Mouse (Mus musculus) layer of hippocampus, adult 8-10 months (tissue): Measurements from ENCODE around the gene 2410004B18Rik. TPM values are rescaled to one million over a fixed set of nuclear protein-coding genes. Genes with fewer than 3 reads are reported as not detected.
A peak's percentile ranks its signal among the peaks of the same experiment; 100 is the strongest.
"Not testable (repeated sequence)": the region's sequence is repeated elsewhere in the genome, so short reads cannot be mapped to it uniquely, and the experiment has no call there.

Source experiments
- DNase-seq, 2 experiments: peaks; one replicate each; pipeline ENCODE4 v3.0.0; 2022; ENCODE audit warnings: low spot score in 2 of 2
- total RNA-seq, 4 experiments: library from RNA; stranded (reverse); gene quantifications; 2 replicates each; pipeline ENCODE4 v1.2.4; 2022

Gene 2410004B18Rik
- 10 to 100 TPM; 31.8 to 38.5 (median 33.2) TPM for total RNA-seq

DNA sequence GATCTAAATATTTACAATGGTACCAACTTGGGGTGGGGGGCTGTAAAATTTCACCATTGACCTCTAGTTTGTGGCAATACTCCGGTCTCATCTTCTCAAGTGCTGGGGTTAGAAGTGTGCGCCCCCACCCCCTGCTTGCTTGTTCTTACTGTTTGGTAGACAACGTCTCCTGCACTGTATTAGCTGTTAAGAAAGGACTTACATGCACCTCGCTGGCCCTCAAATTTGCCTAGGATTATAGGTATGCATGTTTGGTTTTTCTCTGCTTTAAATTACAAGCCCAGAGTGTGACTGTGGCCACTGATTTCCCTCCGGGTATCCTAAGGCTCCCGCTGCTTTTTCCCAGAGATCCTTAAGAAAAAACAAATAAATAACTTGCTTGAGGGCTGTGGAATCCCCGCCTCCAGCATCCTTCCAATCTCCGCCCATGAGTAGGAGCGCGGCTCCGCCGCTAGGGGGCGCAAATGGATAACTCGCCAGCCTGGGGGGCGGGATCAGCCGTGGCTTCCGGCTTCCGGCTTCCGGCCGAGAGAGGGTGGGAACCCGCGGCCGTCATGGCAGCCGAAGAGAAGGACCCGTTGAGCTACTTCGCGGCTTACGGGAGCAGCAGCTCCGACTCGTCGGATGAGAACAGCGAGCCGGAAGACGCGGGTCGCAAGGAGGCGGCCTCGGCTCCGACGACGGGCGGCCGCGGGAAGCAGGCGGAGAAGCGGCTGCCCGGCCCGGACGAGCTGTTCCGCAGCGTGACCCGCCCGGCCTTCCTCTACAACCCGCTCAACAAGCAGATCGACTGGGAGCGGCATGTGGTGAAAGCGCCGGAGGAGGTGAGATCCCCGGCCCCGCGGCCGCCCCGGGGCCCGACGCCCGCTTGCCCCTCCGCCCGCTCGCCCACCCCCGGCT lies at the start of gene 2410004B18Rik:
Gene 2410004B18Rik, plus strand, starts transcription at position 510 of the 900 bp plus-strand sequence.
- DNase-seq: peak; percentile 81 to 90

DNA sequence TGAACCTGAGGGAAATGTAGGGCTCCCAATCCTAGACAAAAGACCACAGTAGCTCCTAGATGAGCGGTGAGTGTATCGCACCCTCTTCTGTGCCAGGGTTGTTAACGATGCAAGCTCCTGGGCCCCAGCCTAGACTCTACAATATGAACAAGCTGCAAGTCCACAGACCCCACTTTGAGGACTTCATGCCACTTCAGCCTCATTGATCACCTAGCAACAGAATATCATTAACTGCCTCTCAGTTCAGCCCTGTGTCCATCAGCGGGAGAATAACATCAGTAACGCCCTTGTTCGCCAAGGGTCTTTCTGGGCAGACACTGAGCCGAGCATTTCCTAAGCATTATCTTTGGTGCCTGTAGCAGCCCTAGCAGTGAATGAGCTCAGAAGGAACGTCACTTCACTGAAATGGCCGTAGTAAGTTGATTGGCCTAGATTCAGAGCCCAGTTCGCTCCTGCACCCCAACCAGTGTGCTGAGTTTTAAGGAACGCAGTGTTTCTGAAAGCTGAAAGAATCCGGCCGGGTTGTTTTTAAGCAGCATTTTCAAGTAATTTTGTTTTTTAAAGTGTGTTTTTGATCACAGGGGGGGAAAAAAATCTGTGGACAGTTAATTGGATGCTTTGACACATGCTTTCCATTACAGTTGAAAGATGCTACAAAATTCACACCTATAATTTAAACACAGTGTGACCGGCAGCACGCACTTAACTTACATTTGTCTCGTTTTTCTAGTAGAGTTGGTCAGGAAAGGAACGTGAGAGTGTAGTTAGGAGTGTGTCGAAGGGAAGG lies 47.3 kb upstream of the 2410004B18Rik start:
- peak; percentile 48 to 78 for DNase-seq

DNA sequence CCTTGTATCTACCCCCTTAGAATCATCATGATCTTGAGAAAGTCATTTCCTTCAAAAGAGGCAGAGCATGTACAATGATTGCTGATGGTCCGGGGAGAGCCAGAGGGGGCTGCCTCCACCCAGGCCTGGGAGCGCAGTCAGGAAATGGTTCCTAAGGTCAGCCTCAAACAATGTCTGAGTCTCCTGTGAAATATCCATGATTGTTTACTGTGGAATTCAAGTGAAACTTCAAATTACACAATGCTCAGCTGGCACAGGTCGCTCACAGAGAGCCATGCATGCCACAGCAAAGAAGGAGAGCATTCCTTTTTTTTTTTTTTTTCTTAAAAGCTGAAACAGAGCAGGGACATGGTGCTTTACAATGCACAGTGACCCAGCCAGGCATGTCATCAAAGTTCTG lies 45.4 kb upstream of the 2410004B18Rik start:
- DNase-seq: no peak

DNA sequence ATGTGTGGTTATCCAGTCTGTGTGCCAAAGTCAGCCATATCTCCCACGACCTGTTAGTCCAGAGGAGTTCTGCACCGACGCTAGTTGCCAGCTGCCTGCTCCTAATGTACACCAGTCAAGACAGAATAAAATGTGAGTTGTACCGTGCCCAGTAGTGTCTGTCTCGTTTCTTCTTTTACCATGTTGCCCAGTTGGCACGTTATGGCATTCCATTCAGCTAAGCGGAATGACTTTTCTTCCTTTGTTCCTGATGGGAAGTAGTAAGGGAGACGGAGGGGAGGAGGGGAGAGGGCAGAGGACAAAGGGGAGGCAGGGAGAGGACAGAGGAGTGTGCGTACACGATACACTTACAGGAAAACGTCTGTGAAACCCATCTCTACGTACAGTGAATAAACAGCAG lies 43.7 kb upstream of the 2410004B18Rik start:
- no peak for DNase-seq

DNA sequence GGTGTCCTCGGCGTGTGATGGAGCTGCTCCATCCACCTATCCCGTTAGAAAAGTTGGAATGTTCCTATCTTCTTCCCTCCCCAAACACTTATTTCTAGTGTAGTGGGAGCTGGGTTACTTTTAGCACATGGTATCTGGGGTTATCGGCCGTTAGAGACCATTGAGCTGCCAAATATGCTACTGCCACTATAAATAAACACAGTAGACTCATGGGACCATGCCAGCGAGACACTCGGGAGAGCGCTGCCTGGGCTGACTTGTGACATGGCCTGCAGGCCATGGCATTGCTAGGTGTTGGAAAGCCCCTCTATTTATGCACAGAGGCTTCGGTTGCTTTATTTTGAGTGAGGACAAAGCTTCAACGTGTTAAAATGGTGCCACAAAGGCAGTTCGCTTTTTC lies 40.1 kb upstream of the 2410004B18Rik start:
- no peak for DNase-seq

DNA sequence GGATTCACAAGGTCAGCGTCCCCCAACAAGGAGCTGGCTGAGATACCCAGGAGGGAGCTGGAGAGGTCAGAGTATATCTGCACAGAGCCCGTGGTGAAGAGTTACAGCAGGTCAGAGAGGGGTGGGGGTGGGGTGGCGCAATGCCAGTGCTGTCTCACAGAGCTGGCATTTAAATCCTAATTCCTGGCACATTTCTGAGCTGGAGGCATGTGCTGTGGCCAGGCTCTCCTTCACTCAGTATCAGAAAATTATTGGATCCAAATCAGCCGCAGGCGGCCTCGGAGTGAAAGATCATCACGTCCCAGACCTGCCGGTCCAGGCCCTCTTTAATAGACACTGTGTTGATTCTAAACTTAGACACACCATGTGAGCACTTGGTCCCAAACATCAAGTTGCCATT lies 38.0 kb upstream of the 2410004B18Rik start:
- no peak for DNase-seq

DNA sequence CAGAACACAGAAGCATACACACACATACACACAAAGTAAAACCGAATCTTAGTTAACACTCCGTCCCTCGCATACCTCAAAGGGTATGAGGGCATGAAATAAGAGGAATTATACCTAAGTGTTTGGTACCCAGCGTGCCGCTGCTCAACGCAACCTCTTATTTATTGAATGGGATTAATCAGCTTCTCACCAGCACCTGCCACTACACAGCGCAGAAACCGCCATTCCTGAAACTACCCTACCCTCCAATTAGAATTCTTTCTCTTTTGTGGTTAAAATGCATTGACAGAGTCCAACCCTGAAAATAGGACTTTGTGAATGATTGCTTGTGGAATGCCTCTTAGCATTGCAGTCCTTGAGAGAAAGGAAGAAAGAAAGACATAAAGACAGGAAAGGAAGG lies 34.3 kb upstream of the 2410004B18Rik start:
- no peak for DNase-seq

DNA sequence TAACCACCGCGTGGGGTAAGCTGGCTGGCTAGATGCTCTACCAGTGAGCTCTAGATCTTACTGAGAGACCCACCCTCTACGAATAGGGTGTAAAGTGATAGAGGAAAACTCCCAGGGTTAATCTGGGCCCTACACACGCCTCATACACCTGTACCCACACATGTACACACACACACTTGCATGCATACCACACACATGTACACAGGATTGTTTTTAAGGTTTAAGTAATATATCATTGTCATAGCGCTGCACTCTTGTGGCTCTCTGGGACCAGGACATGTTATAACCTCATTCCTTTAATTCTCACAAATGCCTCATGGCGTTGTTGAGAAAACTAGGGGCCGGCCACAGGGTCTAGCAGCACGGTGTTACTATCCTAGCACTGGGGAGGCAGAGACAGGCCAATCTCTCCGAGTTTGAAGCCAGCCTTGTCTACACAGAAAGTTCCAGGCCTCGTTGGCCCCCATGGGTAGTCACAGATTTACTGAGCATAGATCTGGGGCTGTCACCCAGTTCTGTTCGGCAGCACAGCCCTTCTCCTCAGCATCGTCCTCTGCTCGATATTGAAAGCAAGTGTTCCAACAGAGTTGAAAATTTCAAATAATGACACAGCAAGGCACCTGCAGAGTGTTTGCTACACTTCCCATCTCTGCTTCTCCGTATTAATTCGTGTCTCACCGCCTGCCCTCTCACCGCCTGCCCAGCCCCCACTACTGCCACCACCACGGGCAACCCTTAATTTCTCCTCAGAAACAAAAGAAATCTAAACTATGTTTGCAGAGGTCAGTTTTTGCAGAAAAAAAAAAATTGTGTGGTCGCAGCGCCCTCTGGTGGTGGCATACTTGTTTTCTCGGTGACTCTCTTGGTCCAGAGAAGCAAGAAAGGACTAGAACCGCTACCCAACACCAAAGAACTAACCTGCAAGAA lies 32.7 kb upstream of the 2410004B18Rik start:
- peak in 1 of 2 experiments; percentile 68 for DNase-seq

DNA sequence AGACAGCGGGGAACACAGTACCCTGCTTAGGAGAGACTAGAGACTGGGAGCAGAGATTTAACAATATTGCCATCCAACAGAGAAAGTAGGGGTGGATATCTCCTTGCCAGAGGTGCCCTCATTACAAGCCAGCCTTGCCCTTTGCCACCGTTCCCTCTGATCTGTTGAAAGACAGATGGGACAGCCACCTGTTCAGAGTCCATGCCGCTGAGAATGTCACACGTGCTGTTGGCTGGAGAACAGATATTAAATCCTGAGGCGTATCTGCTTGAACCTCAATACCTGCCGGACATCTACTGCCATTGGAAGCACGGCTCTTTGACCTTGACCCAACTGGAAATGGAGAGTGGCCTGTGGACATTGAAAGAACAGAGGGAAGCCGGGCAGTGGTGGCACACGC lies 31.2 kb upstream of the 2410004B18Rik start:
- no peak for DNase-seq

DNA sequence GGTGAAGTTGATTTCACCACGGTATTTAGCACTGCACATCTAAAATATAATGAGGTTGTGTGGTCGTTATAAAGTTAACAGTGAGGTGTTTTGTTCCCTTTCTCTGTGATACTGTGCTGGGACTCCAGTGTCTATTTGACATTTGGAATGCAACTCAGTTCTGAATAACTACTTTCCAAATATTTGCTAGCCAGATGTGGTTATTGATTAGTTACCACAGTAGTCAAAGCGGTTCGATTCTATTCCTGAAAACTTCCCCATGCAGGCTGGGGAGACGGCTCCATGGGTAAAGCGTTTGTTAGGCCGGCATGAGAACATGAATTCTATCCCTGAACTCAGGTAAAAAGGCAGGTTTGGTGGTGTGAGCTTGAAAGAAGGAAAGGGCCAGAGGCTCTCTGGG lies 25.3 kb upstream of the 2410004B18Rik start:
- DNase-seq: no peak

DNA sequence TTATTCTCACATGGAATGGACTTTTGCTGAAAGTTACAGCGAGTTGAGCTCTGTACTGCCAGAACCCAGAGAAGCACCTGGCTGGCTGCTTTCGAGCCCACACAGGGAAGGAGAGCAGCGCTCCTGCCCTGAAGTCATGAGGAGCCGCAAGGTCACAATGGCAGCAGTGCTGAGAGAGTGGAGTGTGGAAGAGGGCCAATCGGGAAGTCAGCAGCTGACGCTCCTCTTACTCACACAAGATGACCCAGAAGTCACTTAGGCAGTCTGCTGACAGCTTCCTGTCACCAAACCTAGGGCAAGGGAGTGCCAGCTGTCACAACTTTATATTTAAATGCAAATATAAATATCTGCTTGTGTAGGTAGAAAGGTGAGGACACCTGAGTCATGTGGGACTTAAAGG lies 24.6 kb upstream of the 2410004B18Rik start:
- DNase-seq: no peak

DNA sequence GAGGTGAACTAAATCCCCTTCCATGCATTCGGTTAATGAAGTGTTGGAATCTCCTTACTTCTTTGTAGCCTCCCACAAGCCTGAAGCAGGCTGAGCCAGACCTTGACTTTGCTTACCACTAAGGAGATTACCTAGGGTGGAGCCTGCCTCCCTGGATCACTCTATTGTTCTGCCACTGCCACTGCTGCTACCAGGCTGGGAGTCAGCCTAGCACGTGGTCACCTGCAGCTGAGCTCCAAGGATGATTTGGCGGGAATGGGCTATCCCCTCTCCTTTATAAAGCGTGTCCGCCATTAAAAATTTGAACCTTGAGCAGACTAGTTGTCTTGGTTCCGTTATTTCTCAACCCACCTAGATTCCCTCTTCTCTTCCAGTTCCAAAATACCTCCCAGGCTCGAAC lies 23.9 kb upstream of the 2410004B18Rik start:
- not testable (repeated sequence) for DNase-seq

DNA sequence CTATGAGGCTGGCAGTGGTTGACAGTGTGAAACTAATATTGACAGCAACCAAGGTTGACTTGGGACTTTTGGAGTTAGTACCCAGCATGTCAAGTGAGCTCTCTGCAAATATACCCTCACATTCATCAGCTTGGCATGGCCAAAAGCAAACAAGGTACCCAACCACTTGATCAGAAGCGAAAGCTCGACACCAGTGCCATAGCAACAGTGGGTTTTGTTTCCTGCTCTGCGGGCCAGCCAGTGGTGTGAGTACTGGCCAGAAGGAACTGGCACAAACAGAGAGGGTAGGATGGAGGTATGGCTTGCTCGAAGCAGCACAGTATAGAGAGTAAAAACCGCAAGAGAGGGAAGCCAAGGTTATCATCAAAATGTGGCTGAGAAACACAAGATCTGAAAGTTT lies 21.4 kb upstream of the 2410004B18Rik start:
- no peak for DNase-seq

DNA sequence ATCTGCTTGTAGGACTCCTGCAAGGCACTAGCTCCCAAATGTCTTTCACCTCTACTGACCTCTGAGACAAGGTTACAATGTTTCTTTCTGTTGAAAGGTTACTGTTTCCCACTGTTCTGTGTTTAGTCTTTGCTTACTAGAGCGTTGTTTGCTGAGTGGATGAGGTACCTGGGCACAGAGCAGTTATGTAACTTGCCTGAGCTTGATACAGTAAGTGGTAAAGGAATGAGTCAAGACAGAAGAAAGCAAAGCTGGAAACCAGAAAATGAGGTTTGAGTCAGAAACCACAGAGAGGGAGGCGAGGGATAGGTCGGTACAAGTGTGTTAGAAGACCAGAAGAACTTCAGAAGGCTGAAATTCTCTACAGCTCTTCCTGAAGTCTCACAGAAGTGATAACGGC lies 21.0 kb upstream of the 2410004B18Rik start:
- no peak for DNase-seq

DNA sequence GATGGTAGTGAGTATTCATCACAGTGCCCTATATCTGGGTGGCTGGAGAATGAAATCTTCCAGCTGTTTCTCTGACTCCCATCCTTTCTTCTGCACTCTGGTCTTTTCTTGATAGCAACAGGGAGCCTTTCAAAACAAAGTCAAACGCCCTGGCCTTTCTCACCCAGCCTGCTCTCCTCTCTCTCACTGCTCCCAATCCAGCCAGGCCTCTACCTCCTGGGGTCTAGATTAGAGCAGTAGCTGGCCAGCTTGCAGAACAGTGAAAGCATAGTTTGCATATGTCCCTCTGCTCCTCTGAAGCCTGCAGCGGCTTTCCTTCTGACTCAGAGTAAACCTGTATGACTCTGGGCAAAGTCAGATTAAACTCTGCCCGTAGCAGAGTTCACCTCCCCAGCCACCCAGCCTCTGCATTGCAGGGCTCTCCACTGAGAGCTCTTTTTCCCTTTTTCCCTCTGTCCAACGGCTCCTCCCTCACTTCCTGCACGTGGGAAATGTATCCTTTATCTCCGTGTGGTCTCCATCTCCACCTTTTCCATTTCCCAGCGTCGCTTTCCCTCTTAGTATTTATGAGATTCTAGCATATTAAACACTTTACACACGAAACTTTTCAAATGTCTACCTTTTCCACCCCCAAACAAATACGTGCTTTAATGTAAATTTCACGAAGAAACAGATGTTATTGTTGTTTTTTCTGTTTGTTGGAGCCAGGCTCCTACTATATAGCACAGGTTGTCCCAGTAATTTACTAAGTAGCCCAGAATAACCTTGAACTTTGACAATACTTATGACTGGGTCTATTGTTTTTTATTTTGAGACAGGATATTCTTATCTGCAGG lies 15.6 kb upstream of the 2410004B18Rik start, which contains the start of gene Bcl10:
Gene Bcl10, plus strand, starts transcription at position 786 of the 836 bp plus-strand sequence.
- no peak for DNase-seq

DNA sequence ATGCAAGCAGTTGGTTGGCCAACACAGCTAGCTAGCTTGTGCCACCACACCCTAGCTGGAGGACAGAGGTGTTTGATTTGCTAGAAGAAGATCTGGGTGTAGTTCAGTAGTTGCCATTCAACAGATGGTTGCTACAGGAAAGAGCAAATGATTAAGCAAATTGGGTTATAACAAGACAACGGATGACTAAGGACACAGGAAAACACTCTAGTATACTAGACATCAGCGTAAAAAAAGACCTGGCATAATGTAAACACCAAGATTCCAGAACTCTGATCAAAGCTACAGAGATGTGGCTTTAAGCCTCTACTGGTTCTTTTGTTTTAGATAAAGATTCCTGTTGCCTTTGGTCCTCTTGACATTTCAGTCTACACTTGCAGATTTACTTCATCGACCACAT lies 14.8 kb upstream of the 2410004B18Rik start:
- DNase-seq: no peak

DNA sequence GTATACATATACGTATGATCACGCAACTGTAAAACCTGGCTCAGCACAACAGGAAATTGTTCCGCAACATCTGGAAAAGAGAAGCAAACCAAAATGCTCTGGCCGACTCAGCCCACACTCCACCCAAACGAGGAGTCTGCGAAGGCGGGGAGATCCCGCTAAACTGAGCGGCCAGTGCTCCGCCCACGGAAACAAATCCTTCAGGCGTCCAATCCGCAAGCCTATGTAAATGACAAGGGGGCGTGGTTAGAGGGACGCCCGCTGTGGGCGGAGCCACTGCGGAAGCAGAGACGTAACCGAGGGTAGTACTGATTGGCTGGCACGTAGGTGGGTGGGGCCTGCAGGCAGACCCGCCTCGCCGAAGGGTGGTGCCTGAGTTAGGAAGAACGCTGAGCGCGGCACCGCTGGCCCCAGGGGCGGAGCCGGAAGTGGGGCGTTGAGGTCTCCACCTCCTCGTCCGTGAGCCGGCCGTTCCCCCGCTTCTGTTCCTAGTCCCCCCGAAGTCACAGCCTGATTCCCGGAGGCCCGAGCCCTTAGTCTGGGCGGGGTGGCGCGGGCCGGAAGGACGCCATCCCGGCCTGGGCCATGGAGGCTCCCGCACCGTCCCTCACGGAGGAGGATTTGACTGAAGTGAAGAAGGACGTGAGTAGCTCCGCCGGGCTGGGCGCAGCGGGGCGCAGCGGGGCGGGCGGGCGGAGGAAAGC lies 13.8 kb upstream of the 2410004B18Rik start:
- DNase-seq: peak; percentile 99

DNA sequence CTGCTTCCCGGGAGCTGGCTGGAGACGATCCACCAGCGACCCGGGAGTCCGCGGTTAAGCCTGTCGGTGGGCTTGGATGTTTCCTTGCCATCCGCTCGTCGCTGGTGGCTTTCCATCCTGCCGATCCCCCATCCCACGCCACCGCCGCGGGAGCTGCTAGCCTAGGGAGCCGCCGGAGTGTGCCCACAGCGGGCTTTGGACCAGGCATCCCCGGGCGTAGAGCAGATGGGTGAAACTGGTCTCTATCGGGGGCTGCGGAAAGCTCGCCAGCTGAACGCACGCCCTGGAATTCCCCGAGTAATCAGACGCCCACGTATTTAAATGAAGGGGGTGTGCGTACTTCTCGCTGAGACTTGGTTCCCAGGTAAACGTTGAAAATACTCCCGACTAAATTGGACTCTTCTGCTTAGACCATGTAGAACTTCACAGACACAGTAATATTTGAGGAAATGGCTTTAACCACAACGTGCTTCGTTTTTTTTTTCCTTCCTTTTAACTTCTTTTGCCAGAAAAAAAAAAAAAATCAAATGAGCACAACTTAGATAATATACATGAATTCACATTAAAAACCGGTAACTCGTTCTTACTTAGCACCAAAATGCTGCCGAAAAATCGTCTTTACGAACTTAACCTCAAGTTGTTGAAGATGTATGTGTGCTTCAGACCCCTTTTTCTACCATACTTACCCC lies 13.0 kb upstream of the 2410004B18Rik start:
- DNase-seq: peak; percentile 40 to 62

DNA sequence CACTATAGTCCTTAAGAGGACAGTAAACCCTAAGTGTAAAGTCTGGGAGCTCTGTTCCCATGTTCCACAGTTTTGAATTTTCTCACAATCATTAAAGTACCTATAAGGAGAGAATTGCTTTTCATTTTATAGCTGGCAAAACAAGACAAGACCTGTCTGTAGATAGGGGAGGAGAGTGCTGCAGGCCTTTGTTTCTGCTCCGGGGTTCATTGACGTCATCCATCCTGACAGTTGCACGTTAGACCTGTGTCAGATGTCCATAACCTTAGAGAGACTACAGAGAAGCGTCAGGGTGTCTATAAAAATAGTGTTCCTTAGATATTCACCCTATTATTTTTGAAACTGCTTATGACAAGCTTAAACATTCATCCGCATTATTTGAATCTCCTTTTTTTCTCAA lies 12.3 kb upstream of the 2410004B18Rik start:
- DNase-seq: no peak
